Mouse (Mus musculus) common myeloid progenitor, adult 5-6 weeks (primary cell): ENCODE measurements around the gene Unc5a. TPM values are rescaled to one million over a fixed set of nuclear protein-coding genes. Genes with fewer than 3 reads are reported as not detected.

Source experiments
- ATAC-seq: replicated peaks from 2 replicates; pipeline ENCODE4 v1.8.0; 2016; ENCODE audit warnings: low read depth, mild to moderate bottlenecking, moderate TSS enrichment, inconsistent platforms; ENCODE audit not compliant: poor library complexity, severe bottlenecking
- total RNA-seq: library from RNA; stranded (forward); fragments of 200-1000, 187-1606 nt; gene quantifications from 2 replicates; pipeline ENCODE4 v1.2.3, GENCODE M21; 2017

Gene Unc5a
- total RNA-seq, 1 experiment from 2014 or later = 6.3 TPM

DNA sequence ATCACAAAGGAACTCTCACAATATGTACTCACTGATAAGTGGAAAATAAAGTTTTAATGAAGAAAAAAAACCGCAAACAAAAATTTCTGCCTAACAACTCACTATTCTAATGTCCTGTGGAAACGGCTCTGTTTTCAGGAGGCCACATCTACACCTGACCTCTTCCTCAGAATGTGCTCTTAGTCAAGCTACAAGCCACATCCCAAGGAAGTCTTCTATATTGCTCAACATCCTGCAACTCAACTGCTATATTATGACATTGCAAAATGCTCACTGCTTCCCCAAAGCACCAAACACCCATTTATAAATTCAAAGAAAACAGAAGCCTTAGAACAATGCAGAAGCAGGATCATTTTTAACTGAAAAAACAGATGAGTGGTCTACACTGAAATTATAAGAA is 90.8 kb downstream of the Unc5a start:
- ATAC-seq = peak; percentile 97

DNA sequence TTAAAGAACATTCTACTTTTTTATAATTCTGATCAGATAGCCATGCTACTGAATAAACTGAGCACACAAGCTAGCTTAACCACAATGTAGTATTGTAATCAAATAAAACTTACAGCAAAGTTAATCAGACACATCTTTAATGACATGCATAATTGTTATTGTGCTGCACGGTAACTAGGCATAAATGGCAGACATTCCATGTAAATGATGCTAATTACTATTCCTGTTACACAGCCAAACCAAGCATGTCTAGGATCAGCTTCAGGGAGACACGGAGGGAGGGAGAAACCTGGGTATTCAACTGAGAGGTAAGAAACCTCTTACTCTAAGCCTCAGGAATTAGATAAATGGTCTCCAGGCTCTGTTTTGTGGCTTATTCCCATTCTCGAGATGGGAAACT is 98.5 kb downstream of the Unc5a start:
- no peak for ATAC-seq

Other genes starting within 250 kb of the Unc5a start
- not detected in 2 replicates for gene Cdhr2, start 247.9 kb upstream of the Unc5a start, total RNA-seq
- gene Gprin1, start 199.5 kb upstream of the Unc5a start, total RNA-seq = not detected in 2 replicates
- not detected in 2 replicates for gene Sncb, start 182.8 kb upstream of the Unc5a start, total RNA-seq
- not detected in 2 replicates for gene Eif4e1b, start 165.4 kb upstream of the Unc5a start, total RNA-seq
- gene Tspan17, start 160.0 kb upstream of the Unc5a start, total RNA-seq = 0.82 TPM in 1 of 2 replicates, not detected in the other
- gene Hk3, start 72.0 kb downstream of the Unc5a start, total RNA-seq = 42.4 and 54.0 TPM in 2 replicates
- gene Uimc1, start 150.9 kb downstream of the Unc5a start, total RNA-seq = 57.7 and 74.5 TPM in 2 replicates
- 13.2 and 14.7 TPM in 2 replicates for gene Zfp346, start 155.9 kb downstream of the Unc5a start, total RNA-seq
- gene Gm17617, start 184.1 kb downstream of the Unc5a start, total RNA-seq = not detected in 2 replicates
- gene Fgfr4, start 203.2 kb downstream of the Unc5a start, total RNA-seq = not detected in 2 replicates